Mouse (Mus musculus) bone marrow macrophage, adult 2 months (primary cell): ENCODE results near the gene Hivep3.

Experiments used
- CTCF ChIP-seq: IDR thresholded peaks from 2 replicates; pipeline ENCODE4 v1.5.1; 2012; ENCODE audit warnings: low read depth, mild to moderate bottlenecking, low read length, moderate library complexity
- POLR2A ChIP-seq: IDR thresholded peaks from 2 replicates; pipeline ENCODE4 v1.6.1; 2012; ENCODE audit warnings: mild to moderate bottlenecking, low read depth, low read length, borderline replicate concordance

GRCm38 (mm10) chr4:120045131-120045537 lies 311.6 kb downstream of the Hivep3 start:
- TF ChIP-seq POLR2A (no peak), CTCF (no peak)
